Mouse (Mus musculus) ES-E14 (cell line): Measurements from ENCODE around the gene Foxp1. TPM values are rescaled to one million over a fixed set of nuclear protein-coding genes. Genes with fewer than 3 reads are reported as not detected.

ENCODE experiments used
- DNase-seq: peaks from one replicate; pipeline ENCODE4 v3.0.0-alpha.2; 2013; ENCODE audit warnings: low read depth, low spot score
- H3K27ac ChIP-seq: 2 replicates; pipeline ENCODE4 v1.5.1; 2012; ENCODE audit warnings: low read depth, mild to moderate bottlenecking, low read length, moderate library complexity, mixed read lengths; ENCODE audit not compliant: poor library complexity, insufficient read depth, severe bottlenecking
- H3K36me3 ChIP-seq: 2 replicates; pipeline ENCODE4 v1.6.1; 2012; ENCODE audit warnings: mild to moderate bottlenecking, low read length, moderate library complexity, mixed read lengths; ENCODE audit not compliant: control insufficient read depth, poor library complexity, insufficient read depth, severe bottlenecking
- H3K4me1 ChIP-seq, 2 experiments: fragments of 150-350 bp in 1 of 2; sonication (generic) in 1 of 2; 2 replicates each; pipeline ENCODE4 v1.6.1; 2012; ENCODE audit warnings: low read length in 2 of 2, mild to moderate bottlenecking in 1 of 2, mixed read lengths in 1 of 2; ENCODE audit not compliant: control insufficient read depth in 2 of 2, insufficient read depth in 2 of 2, poor library complexity in 1 of 2
- H3K4me3 ChIP-seq, 2 experiments: fragments of 150-350 bp in 1 of 2; sonication (generic) in 1 of 2; 2 replicates each; pipeline ENCODE4 v1.5.1; 2012; ENCODE audit warnings: low read length in 2 of 2, low read depth in 1 of 2, mild to moderate bottlenecking in 1 of 2, mixed read lengths in 1 of 2; ENCODE audit not compliant: insufficient read depth in 1 of 2, poor library complexity in 1 of 2, severe bottlenecking in 1 of 2
- H3K9ac ChIP-seq: 2 replicates; pipeline ENCODE4 v1.6.1; 2012; ENCODE audit warnings: low read depth, mild to moderate bottlenecking, low read length, mixed read lengths; ENCODE audit not compliant: poor library complexity, insufficient read depth, severe bottlenecking
- H3K9me3 ChIP-seq: fragments of 150-350 bp; sonication (generic); 2 replicates; pipeline ENCODE4 v1.6.1; 2012; ENCODE audit warnings: low read depth, mild to moderate bottlenecking, low read length; ENCODE audit not compliant: control insufficient read depth, insufficient read depth
- CHD2 ChIP-seq: IDR thresholded peaks from 2 replicates; pipeline ENCODE4 v1.6.1; 2014; ENCODE audit warnings: mild to moderate bottlenecking, low read depth, low read length, inconsistent platforms
- HCFC1 ChIP-seq: IDR thresholded peaks from 2 replicates; pipeline ENCODE4 v1.6.1; 2012; ENCODE audit warnings: low read length, inconsistent platforms, borderline replicate concordance; ENCODE audit not compliant: insufficient read depth
- MAFK ChIP-seq: IDR thresholded peaks from 2 replicates; pipeline ENCODE4 v1.6.1; 2014; ENCODE audit warnings: mild to moderate bottlenecking, low read depth, low read length, inconsistent platforms; ENCODE audit not compliant: insufficient read depth
- ZC3H11A ChIP-seq: IDR thresholded peaks from 2 replicates; pipeline ENCODE4 v1.6.1; 2012; ENCODE audit warnings: low read depth, mild to moderate bottlenecking, inconsistent platforms, low read length, borderline replicate concordance
- ZNF384 ChIP-seq: IDR thresholded peaks from 2 replicates; pipeline ENCODE4 v1.6.1; 2012; ENCODE audit warnings: low read depth, low read length, inconsistent platforms
- in situ Hi-C, 2 experiments: fragments of 600-800 bp; cut with MboI; formaldehyde crosslinking; loops; one replicate each; pipeline ENCODE4 v1.15.1; 2025; ENCODE audit warnings: low sequenced_read_pairs in 2 of 2, inconsistent platforms in 1 of 2; ENCODE audit not compliant: unreplicated experiment in 2 of 2
- total RNA-seq: library from RNA; depleted of rRNA; stranded (reverse); fragments of 300-350 nt; gene quantifications from 2 replicates; pipeline ENCODE4 v1.2.3, GENCODE M21; 2012

Gene Foxp1
- total RNA-seq, 1 experiment: 70.0 TPM

DNA sequence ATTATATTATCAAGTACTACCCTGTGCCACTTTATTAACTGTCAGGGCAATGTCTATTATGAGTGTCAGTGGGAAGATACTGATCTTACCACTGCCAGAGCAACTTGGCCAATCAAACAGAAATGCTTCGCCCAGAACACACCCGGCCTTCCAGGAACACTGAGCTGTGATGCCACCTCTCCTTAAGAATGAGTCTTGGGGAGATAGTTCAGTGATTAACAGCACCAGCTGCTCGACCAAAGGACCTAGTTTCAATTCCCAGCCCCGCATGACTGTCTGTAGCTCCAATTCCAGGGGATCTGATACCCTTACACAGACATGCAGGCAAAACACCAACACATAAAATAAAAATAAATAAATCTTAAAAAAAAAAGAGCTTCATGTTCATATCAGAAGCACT lies 63.7 kb downstream of the Foxp1 start:
- no peaks in the 10 kb centered on the region for H3K36me3 ChIP-seq
- H3K4me1 ChIP-seq: peaks cover 0 to 4% of the 10 kb centered on the region in 2 experiments; a peak in 1 of 4 replicates
- in situ Hi-C loops: no loop called here
- TF ChIP-seq MAFK: no peak
- no peak for TF ChIP-seq ZC3H11A
- no peak for TF ChIP-seq ZNF384
- no peak for TF ChIP-seq CHD2
- no peak for TF ChIP-seq HCFC1
- no peak overlapping the region for H3K9ac ChIP-seq
- no peak overlapping the region for H3K4me3 ChIP-seq
- no peaks in the 10 kb centered on the region for H3K9me3 ChIP-seq
- no peak overlapping the region for H3K27ac ChIP-seq
- no peak for DNase-seq

DNA sequence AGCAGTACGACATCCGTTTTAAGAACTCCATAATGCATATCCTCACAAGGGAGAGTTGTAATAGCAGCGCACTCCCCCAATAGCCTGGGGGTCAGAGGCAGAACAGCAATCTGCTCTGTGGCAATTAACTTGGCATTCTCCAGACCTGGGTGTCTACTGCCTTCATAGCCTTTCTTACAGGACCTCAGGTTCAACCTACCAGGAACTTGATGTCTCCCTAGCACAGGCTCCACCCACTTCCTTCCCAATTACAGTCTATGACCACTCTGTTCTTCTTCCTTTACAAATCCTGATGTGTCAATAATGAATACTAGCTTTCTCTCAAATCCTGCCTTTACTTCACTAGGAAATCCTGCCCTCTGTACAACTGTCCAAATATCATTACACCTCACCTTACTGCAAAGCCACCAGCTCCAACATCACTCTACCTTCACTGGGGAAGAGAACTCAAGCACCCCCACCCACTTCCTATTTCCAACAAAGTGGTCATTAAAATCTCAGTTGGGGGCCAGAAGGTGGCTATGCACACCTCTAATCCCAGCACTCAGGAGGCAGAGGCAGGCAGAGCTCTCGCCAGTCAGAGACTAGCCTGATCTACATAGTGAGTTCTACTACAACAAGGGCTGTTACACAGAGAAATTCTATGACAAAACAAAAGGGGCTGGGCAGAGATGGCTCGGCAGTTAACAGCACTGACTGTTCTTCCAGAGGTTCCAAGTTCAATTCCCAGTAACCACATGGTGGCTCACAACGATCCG lies 68.6 kb downstream of the Foxp1 start:
- TF ChIP-seq CHD2: no peak
- no peak for TF ChIP-seq ZC3H11A
- no peak for TF ChIP-seq HCFC1
- no peak for DNase-seq
- no peaks in the 10 kb centered on the region for H3K9me3 ChIP-seq
- no peak overlapping the region for H3K27ac ChIP-seq
- no peak overlapping the region for H3K9ac ChIP-seq
- H3K36me3 ChIP-seq: no peaks in the 10 kb centered on the region
- no peak overlapping the region for H3K4me3 ChIP-seq
- H3K4me1 ChIP-seq: no peaks in the 10 kb centered on the region
- in situ Hi-C loops: no loop called here

- Histone ChIP-seq H3K36me3 (no peaks in the 10 kb centered on the region), H3K9me3 (no peaks in the 10 kb centered on the region), H3K9ac (no peak overlapping the region), H3K4me3 (no peak overlapping the region), H3K4me1 (peaks cover 0 to 3% of the 10 kb centered on the region in 2 experiments; a peak in 1 of 4 replicates), H3K27ac (no peak overlapping the region)
- no peak for TF ChIP-seq HCFC1
- TF ChIP-seq ZC3H11A: peak; percentile 41
- DNase-seq: no peak
- in situ Hi-C loops: no loop called here
Measured at GRCm38 (mm10) chr6:99452638-99453185, 69.8 kb downstream of the Foxp1 start.

GRCm38 (mm10) chr6:99451479-99451878 lies 71.0 kb downstream of the Foxp1 start:
- Histone ChIP-seq H3K36me3 (no peaks in the 10 kb centered on the region), H3K27ac (no peak overlapping the region), H3K9me3 (no peaks in the 10 kb centered on the region), H3K9ac (no peak overlapping the region), H3K4me3 (no peak overlapping the region), H3K4me1 (peaks cover 0 to 3% of the 10 kb centered on the region in 2 experiments; a peak in 1 of 4 replicates)
- in situ Hi-C loops: no loop called here
- DNase-seq: no peak
- TF ChIP-seq MAFK: no peak
- TF ChIP-seq ZC3H11A: no peak
- TF ChIP-seq CHD2: no peak
- no peak for TF ChIP-seq ZNF384
- TF ChIP-seq HCFC1: no peak
